Mouse (Mus musculus): ENCODE measurements around the gene Ephb6. TPM values are rescaled to one million over a fixed set of nuclear protein-coding genes. Genes with fewer than 3 reads are reported as not detected.
A peak's percentile ranks its signal among the peaks of the same experiment; 100 is the strongest.
"Not testable (repeated sequence)": the region's sequence is repeated elsewhere in the genome, so short reads cannot be mapped to it uniquely, and the experiment has no call there.

Gene Ephb6
- polyA plus RNA-seq (2015; fragmentation: Nextera tagmentation; extraction: Ambion mirVana): 28.3 and 29.5 TPM in 2 replicates

GRCm38 (mm10) chr6:41605061-41605793 is at the start of gene Ephb6:
TSS of gene Ephb6 (plus strand) at chr6:41605482.
- H3K36me3 ChIP-seq: no peaks in the 10 kb centered on the region
- WGBS: under 1% methylated on average over 61 of the region's 68 CpGs
- H3K27me3 ChIP-seq: no peaks in the 10 kb centered on the region
- peak; percentile 93 for ATAC-seq (ENCODE audit: low FRiP score)
- peak within 1 kb of the TSS; percentile 94 for H3K27ac ChIP-seq
- H3K4me1 ChIP-seq (replicated peaks): peaks cover 27% of the 10 kb centered on the region
- H3K4me2 ChIP-seq: peak within 1 kb of the TSS; percentile 88
- no peaks in the 10 kb centered on the region for H3K9me3 ChIP-seq
- peak within 1 kb of the TSS; percentile 88 for H3K9ac ChIP-seq
- peak within 1 kb of the TSS; percentile 78 for H3K4me3 ChIP-seq

GRCm38 (mm10) chr6:41556389-41556788 is 48.9 kb upstream of the Ephb6 start:
- 0 out of 2 replicates have a peak, but pooled peaks have one; percentile 46 for ATAC-seq (ENCODE audit: low FRiP score)
- H3K4me1 ChIP-seq (replicated peaks): no peaks in the 10 kb centered on the region

DNA sequence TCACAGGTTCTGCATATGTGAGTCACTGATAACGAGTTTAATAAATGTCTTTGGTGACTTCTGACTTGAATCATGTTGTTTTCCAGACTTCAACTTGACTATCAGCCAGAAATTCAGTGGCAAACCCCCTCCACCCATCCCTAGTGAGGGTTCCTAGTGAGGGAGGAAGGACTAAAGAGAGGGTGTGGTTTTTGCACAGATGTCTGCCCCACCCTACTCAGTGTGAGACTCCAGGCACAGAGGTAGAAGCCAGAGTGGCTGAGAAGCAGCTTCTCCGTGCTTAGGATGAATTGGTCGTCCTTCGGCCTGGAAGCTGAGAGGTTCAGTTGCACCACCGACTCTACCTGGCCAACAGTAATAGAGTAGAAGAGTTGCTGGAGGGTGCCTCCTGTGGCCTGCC is 47.8 kb upstream of the Ephb6 start:
- Histone ChIP-seq H3K36me3 (no peaks in the 10 kb centered on the region), H3K4me3 (no peak overlapping the region), H3K4me2 (no peak overlapping the region), H3K27me3 (no peaks in the 10 kb centered on the region), H3K9me3 (no peaks in the 10 kb centered on the region), H3K4me1 (replicated peaks) (no peaks in the 10 kb centered on the region), H3K27ac (no peak overlapping the region), H3K9ac (no peak overlapping the region)
- no peak for ATAC-seq (ENCODE audit: low FRiP score)
- WGBS: 85% methylated on average over 5 of the region's 5 CpGs

More at GRCm38 (mm10) chr6:41556389-41556788, 48.9 kb upstream of the Ephb6 start:
- no peaks in the 10 kb centered on the region for H3K36me3 ChIP-seq
- H3K27ac ChIP-seq: no peak overlapping the region
- no peak overlapping the region for H3K9ac ChIP-seq
- H3K9me3 ChIP-seq: no peaks in the 10 kb centered on the region
- no peaks in the 10 kb centered on the region for H3K27me3 ChIP-seq
- H3K4me3 ChIP-seq: no peak overlapping the region
- H3K4me2 ChIP-seq: no peak overlapping the region

DNA sequence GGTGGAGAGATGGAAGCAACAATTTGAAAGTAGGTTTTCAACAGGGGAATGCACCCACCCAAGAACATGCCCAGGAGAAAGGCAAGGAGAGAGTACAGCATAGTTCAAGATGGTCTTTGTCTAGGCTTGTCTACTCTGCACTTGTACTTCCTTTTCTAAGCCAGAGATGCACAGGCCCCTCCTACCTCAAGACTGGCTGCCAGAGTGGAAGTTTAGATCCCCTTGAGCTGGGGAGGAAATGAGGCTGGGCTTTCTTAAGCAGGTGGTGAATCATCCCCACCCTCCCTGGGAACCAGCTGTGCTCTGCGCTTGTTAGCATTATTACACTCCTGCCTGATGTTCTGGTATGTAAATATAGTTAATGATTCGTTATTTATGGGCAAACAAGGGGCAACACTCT is 47.0 kb upstream of the Ephb6 start:
- H3K36me3 ChIP-seq: no peaks in the 10 kb centered on the region
- ATAC-seq (ENCODE audit: low FRiP score): no peak

GRCm38 (mm10) chr6:41559331-41559730 is 46.0 kb upstream of the Ephb6 start:
- H3K27me3 ChIP-seq: no peaks in the 10 kb centered on the region
- no peak overlapping the region for H3K4me3 ChIP-seq
- 68% methylated on average over 3 of the region's 3 CpGs for WGBS
- H3K36me3 ChIP-seq: no peaks in the 10 kb centered on the region
- H3K9ac ChIP-seq: no peak overlapping the region
- H3K4me2 ChIP-seq: no peak overlapping the region
- H3K4me1 ChIP-seq (replicated peaks): no peaks in the 10 kb centered on the region
- H3K27ac ChIP-seq: no peak overlapping the region
- no peak for ATAC-seq (ENCODE audit: low FRiP score)
- no peaks in the 10 kb centered on the region for H3K9me3 ChIP-seq

More for the DNA sequence above, 47.0 kb upstream of the Ephb6 start:
- no peaks in the 10 kb centered on the region for H3K4me1 ChIP-seq (replicated peaks)
- no peaks in the 10 kb centered on the region for H3K27me3 ChIP-seq
- WGBS: 47% methylated on average over 2 of the region's 2 CpGs
- H3K9ac ChIP-seq: no peak overlapping the region
- no peak overlapping the region for H3K4me2 ChIP-seq
- H3K4me3 ChIP-seq: no peak overlapping the region
- no peaks in the 10 kb centered on the region for H3K9me3 ChIP-seq
- H3K27ac ChIP-seq: no peak overlapping the region

DNA sequence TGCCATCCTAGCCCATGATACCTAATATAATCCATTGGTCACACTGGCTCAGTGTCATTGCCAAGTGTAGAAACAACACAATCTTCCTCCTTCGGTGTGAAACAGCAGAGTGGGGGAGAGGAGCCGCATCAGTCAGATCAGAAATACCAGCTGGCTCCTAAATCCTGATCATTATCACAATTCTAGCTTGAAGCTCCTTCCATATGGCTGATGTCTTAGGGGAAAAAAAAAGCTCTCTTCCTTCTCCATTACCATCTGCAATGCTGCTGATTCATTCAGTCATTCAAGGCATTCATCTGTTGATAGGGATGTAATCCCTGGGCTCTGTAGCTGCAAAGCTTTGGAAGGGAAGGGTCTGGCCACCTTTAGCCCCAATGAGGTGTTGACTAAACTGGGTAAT is 45.0 kb upstream of the Ephb6 start:
- H3K27me3 ChIP-seq: no peaks in the 10 kb centered on the region
- H3K27ac ChIP-seq: no peak overlapping the region
- H3K4me3 ChIP-seq: no peak overlapping the region
- H3K4me1 ChIP-seq (replicated peaks): no peaks in the 10 kb centered on the region
- ATAC-seq (ENCODE audit: low FRiP score): no peak
- no peaks in the 10 kb centered on the region for H3K9me3 ChIP-seq
- no peak overlapping the region for H3K9ac ChIP-seq
- no peak overlapping the region for H3K4me2 ChIP-seq
- WGBS: 84% methylated on average over 2 of the region's 2 CpGs
- H3K36me3 ChIP-seq: no peaks in the 10 kb centered on the region

DNA sequence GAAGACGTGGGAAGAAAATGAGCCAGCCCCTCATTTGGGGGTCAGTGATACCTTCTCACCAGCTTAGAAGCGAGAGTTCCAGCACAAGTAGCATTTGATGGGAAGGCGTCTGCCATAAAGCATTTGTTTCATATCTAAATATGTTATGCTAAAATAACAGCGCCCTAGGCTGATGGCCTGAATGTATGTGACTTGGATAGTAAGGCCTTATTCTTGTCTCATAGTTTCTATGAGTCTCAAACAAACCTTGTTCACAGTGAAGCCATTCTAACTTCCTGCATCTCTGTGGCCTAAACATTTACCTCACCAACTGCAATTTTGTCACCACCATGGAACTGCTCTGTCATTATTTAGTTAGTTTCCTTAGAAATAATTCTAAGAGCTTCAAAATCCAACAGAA is 42.7 kb upstream of the Ephb6 start:
- Histone ChIP-seq H3K36me3 (no peaks in the 10 kb centered on the region), H3K4me2 (peak overlapping the region; percentile 42), H3K9me3 (no peaks in the 10 kb centered on the region), H3K27ac (no peak overlapping the region), H3K4me3 (peak overlapping the region; percentile 30), H3K9ac (no peak overlapping the region), H3K4me1 (replicated peaks) (no peaks in the 10 kb centered on the region), H3K27me3 (no peaks in the 10 kb centered on the region)
- ATAC-seq (ENCODE audit: low FRiP score): no peak
- WGBS: 92% methylated on average over 4 of the region's 4 CpGs

DNA sequence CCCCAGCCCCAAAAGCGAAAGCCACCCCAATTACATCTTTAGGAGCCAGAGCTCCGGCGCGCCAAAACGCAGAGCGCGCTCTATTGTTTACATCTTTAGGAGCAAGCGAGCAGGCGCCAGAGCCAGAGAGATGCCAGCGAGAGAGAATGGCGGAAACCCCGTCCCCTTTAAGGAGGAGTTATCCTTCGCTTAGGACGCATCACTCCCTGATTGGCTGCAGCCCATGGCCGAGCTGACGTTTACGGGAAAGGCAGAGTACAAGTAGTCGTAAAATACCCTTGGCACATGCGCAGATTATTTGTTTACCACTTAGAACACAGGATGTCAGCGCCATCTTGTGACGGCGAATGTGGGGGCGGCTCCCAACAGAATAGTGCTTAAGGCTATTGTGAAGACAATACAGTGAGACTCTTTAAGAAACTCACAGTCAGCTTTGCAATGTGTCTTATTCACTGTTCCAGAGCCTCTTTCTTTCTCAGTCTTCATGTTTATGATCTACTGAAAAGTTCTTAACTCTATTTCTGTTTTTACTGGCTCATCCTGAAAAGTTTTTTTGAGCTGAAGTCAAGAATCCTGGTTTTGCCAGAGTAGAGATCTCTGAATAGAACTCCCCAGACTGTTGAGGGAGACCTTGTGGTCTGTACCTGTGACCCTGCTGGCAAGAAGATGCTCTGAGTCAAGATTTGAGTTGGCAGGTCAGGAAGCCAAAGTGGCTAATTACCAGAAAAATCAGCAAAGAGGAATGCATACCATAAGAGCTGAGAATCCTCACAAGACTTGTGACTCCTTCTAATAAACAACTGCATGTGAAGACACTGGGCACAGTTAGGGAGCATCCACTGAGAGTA is 42.0 kb upstream of the Ephb6 start:
- peak; percentile 82 for ATAC-seq (ENCODE audit: low FRiP score)
- H3K4me3 ChIP-seq: peak overlapping the region; percentile 30
- not testable (repeated sequence) for H3K27ac ChIP-seq; H3K36me3 ChIP-seq; H3K9me3 ChIP-seq; H3K9ac ChIP-seq; H3K27me3 ChIP-seq; H3K4me1 ChIP-seq (replicated peaks)
- H3K4me2 ChIP-seq: peak overlapping the region; percentile 30; the same call in 1 of the 2 replicates
- 60% methylated on average over 6 of the region's 23 CpGs for WGBS

DNA sequence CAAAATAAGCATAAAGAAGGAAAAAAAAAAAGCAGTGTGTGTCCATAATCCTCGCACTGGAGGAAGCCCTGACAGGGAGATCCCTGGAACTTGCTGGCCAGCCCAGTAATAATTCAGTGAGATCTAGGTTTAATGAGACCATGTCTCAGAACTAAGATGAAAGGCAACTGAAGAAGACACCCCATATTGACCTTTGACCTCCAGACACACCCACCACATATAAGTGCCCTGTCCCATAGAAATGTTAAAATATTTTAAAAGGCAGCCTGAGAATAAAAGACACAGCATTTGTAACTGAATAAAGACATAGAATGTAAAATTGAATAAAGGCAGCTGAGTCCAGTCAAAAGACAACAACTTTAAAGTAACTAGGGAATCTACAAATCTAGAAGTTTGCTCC is 40.0 kb upstream of the Ephb6 start:
- H3K4me3 ChIP-seq: no peak overlapping the region
- ATAC-seq (ENCODE audit: low FRiP score): no peak
- no peaks in the 10 kb centered on the region for H3K4me1 ChIP-seq (replicated peaks)
- no peak overlapping the region for H3K4me2 ChIP-seq
- H3K9me3 ChIP-seq: no peaks in the 10 kb centered on the region
- no peaks in the 10 kb centered on the region for H3K27me3 ChIP-seq
- H3K27ac ChIP-seq: no peak overlapping the region
- WGBS: 50% methylated on average over 1 of the region's 1 CpGs
- no peak overlapping the region for H3K9ac ChIP-seq
- no peaks in the 10 kb centered on the region for H3K36me3 ChIP-seq

GRCm38 (mm10) chr6:41566965-41567364 is 38.3 kb upstream of the Ephb6 start:
- ATAC-seq (ENCODE audit: low FRiP score): no peak
- 86% methylated on average over 4 of the region's 4 CpGs for WGBS
- Histone ChIP-seq H3K4me3 (no peak overlapping the region), H3K9ac (no peak overlapping the region), H3K4me2 (no peak overlapping the region), H3K27ac (no peak overlapping the region), H3K36me3 (no peaks in the 10 kb centered on the region), H3K27me3 (no peaks in the 10 kb centered on the region), H3K9me3 (no peaks in the 10 kb centered on the region), H3K4me1 (replicated peaks) (no peaks in the 10 kb centered on the region)

DNA sequence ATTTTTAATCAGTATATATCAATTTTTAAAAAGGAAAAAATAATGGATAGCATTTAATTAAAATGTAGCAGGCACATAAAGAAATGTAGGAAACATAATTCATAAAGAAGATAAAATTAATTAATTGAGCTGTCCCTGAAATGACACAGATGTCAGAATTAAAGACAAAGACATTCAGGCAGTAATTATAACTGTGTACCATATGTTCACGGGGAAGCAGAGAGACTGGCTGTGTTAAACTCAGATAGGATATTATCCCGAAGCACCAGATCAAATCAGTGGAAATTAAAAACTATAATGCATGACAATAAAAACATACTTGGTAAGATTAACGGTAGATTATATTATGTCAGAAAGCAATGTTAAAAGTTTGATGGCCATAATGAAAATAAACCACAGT is 36.2 kb upstream of the Ephb6 start:
- Histone ChIP-seq H3K4me3 (no peak overlapping the region), H3K4me2 (no peak overlapping the region), H3K27me3 (no peaks in the 10 kb centered on the region), H3K27ac (no peak overlapping the region), H3K4me1 (replicated peaks) (no peaks in the 10 kb centered on the region), H3K9ac (no peak overlapping the region), H3K9me3 (no peaks in the 10 kb centered on the region), H3K36me3 (no peaks in the 10 kb centered on the region)
- ATAC-seq (ENCODE audit: low FRiP score): no peak
- WGBS: 64% methylated on average over 3 of the region's 3 CpGs

DNA sequence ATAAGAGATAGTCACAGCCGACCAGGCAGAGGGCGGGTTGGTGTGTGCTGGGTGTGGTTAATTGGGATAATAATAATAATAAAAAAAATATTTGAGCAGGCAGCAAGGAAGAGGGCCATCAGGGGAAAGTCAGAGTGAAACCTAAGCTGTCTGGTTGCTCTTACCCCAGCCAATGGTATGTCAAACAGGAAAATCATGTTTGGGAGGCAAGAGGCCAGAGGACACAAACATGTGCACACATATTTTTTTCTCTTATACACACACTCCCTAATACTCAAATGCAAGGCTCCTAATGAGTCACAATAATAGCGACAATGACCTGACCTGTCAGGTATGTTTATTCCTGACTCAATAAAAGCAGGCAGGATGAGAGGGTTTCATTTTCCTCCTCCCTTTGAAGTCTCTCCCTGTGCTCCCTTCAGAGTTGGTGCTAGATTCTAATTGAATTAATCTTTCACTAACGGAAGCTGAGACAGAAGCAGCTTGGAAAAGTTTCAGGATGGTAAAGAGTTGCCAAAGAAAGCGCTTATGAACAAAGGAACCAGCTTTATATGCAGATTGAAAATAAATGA is 28.7 kb upstream of the Ephb6 start:
- H3K9ac ChIP-seq: no peak overlapping the region
- no peaks in the 10 kb centered on the region for H3K9me3 ChIP-seq
- no peak for ATAC-seq (ENCODE audit: low FRiP score)
- no peaks in the 10 kb centered on the region for H3K36me3 ChIP-seq
- H3K27me3 ChIP-seq: no peaks in the 10 kb centered on the region
- no peak overlapping the region for H3K4me2 ChIP-seq
- peaks cover 4% of the 10 kb centered on the region; the same call in 1 of the 2 replicates for H3K4me1 ChIP-seq (replicated peaks)
- 73% methylated on average over 5 of the region's 5 CpGs for WGBS
- H3K27ac ChIP-seq: no peak overlapping the region
- no peak overlapping the region for H3K4me3 ChIP-seq
